Mouse (Mus musculus) left cerebral cortex, adult 2 months (tissue): ENCODE results near the gene Frat1. TPM values are rescaled to one million over a fixed set of nuclear protein-coding genes. Genes with fewer than 3 reads are reported as not detected.

Source experiments
- DNase-seq, 2 experiments: peaks; one replicate each; pipeline ENCODE4 v3.0.0; 2021 to 2022; ENCODE audit warnings: low spot score in 2 of 2, mixed read lengths in 1 of 2; ENCODE audit errors: extremely low spot score in 1 of 2
- H3K27ac ChIP-seq: fragments of 200-600 bp; 2 replicates; pipeline ENCODE4 v1.8.1; 2022
- H3K4me3 ChIP-seq: fragments of 200-600 bp; 2 replicates; pipeline ENCODE4 v1.8.1; 2022
- CTCF ChIP-seq: fragments of 200-600 bp; IDR thresholded peaks from 2 replicates; pipeline ENCODE4 v1.8.1; 2022; ENCODE audit warnings: antibody characterized with exemption, mild to moderate bottlenecking, moderate library complexity
- intact Hi-C: fragments of 180-260 bp; cut with DNase I; formaldehyde crosslinking; loops from one replicate; pipeline ENCODE4 v1.15.1; 2025
- total RNA-seq, 2 experiments: library from RNA; stranded (reverse); gene quantifications; 2 replicates each; pipeline ENCODE4 v1.2.3; 2021

Gene Frat1
- total RNA-seq, 2 experiments from 2014 or later, result 14.5 to 17.7 TPM

DNA sequence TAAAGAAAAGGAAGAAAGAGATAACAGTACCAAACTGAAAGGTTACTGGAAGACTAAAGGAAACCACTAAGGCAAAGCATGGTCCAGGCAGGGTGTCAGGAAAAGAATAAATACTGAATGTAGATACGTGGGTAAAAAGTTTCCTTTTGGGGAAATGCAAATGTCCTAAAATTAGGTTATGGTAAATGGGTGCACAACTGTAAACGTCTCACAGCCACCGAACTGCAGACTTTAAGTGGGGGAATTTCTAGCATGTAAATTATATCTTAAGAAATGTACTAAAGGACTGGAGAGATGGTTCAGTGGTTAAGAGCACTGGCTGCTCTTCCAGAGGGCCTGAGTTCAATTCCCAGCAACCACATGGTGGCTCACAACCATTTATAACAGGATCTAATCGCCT is 11.0 kb upstream of the Frat1 start:
- no peak for TF ChIP-seq CTCF
- Histone ChIP-seq H3K4me3 (no peak overlapping the region), H3K27ac (no peak overlapping the region)
- DNase-seq, result no peak
- intact Hi-C loops, result no loop called here

- DNase-seq, result no peak
- Histone ChIP-seq H3K4me3 (no peak overlapping the region), H3K27ac (no peak overlapping the region)
- TF ChIP-seq CTCF, result no peak
- intact Hi-C loops, result no loop called here
These were observed 8.3 kb upstream of the Frat1 start for GRCm38 (mm10) chr19:41821436-41821835.

DNA sequence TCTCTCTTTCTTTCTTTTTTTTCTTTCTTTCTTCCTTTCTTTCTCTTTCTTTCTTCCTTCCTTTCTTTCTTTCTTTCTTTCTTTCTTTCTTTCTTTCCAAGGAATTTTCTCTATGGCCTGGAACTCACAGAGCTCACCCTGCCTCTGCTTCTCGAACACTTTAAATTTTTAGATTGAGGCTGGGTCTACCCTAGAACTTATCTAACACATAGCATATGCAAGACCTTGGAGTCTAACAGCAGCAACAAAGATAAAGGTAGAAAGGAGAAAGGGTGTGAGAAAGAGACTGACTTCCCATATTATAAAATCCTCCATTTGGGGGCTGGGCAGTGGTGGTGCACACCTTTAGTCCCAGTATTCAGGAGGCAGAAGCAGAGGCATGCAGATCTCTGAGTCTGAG is 7.2 kb upstream of the Frat1 start:
- DNase-seq, result no peak
- no peak for TF ChIP-seq CTCF
- no peak overlapping the region for H3K27ac ChIP-seq
- intact Hi-C loops, result no loop called here
- no peak overlapping the region for H3K4me3 ChIP-seq

DNA sequence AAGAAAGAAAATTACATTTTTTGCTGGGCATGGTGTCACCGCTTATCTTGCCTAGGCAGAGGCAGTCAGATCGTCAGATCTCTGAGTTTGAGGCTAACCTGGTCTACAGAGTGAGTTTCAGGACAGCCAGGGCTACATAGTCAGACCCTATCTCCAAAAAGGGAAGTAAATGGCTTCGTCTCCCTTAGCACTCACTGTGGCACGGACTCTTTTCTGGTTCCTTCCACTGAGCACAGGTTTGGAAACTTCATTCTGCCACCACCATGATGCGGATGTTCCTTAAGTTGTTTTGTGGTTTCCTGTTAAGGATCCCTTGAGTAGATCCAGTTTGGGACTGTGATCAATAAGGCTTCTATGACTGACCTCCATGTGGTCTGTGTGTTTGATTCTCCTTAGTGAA is 4.8 kb upstream of the Frat1 start:
- Histone ChIP-seq H3K4me3 (no peak overlapping the region), H3K27ac (no peak overlapping the region)
- no peak for DNase-seq
- TF ChIP-seq CTCF, result no peak
- intact Hi-C loops, result no loop called here

DNA sequence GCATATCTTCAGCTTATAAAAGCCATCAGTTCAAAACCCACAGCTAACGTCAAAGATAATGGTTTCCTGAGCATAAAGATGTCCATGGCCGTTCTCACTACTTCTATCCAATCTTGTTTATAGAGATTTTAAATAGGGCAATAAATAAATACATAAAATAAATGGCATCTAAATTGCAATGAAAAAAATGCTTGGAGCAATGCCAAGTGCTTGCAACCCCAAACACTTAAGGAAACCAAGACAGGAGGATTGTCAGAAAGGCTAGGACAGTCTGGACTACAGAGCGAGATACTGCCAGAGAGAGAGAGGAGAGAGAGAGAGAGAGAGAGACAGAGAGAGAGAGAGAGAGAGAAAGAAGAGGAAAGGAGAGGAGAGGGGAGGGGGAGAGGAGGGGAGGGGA is 3.2 kb upstream of the Frat1 start:
- H3K27ac ChIP-seq, result no peak overlapping the region
- no peak for TF ChIP-seq CTCF
- no peak for DNase-seq
- no peak overlapping the region for H3K4me3 ChIP-seq
- intact Hi-C loops, result no loop called here

- DNase-seq, result no peak
- H3K4me3 ChIP-seq, result peak overlapping the region; percentile 76
- intact Hi-C loops, result no loop called here
- H3K27ac ChIP-seq, result peak overlapping the region; percentile 96
- TF ChIP-seq CTCF, result no peak
These were observed 829 bp upstream of the Frat1 start for GRCm38 (mm10) chr19:41828941-41829340.

DNA sequence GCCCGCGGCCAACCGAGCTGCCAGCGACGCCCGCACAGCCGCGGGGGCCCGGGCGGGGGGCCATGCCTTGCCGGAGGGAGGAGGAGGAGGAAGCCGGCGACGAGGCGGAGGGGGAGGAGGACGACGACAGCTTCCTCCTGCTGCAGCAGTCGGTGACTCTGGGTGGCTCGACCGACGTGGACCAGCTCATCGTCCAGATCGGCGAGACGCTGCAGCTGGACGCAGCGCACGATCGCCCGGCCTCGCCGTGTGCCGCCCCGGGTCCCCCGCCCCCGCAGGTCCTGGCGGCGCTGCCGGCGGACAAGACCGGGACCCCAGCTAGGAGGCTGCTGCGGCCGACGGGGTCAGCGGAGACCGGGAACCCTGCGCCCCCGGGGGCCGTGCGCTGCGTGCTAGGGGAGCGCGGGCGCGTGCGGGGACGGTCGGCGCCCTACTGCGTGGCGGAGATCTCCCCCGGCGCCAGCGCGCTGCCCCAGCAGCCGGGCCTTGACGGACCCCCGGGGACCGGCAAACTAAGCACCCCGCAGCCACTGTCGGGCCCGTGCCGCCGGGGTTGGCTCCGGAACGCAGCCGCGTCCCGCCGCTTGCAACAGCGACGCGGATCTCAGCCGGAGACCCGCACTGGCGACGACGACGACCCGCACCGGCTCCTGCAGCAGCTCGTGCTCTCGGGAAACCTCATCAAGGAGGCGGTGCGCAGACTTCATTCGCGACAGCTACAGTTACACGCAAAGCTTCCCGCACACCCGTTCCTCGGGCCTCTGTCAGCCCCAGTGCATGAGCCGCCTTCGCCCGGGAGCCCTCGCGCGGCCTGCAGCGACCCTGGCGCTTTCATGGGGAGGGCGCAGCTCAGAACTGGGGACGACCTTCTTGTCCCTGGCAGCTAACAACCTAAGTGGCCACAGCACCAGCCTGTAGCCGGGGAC is 599 bp downstream of the Frat1 start:
- intact Hi-C loops, result loop anchor here (2.0 kb wide), 1 partner anchor 16 kb away; no protein-coding TSS in a partner anchor

DNA sequence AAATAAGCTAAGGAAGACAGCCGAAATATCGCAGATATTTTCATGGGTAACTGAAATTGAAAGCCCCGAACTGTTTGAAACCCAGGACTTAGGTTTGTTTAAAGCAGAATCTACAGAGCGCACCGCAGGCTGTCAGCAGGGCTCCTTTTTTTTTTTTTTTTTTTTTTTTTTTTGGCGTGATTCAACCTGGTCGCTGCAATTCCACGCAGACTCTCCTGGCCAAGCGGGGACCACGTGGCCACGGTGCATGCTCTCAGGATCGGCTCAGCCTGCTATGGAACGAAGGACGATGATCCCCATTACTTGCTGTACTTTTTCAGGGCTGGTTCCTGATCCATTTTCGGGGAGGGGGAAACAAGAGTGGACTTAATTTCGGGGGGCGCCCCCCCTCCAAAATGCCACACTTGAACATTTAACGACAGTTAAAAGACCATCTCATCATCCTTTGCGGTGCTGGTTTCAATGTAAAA is 1.4 kb downstream of the Frat1 start:
- DNase-seq, result peak; percentile 39 to 54
- no peak for TF ChIP-seq CTCF
- peak overlapping the region; percentile 96 for H3K27ac ChIP-seq
- intact Hi-C loops, result loop anchor here (2.0 kb wide), 1 partner anchor 16 kb away; no protein-coding TSS in a partner anchor
- peak overlapping the region; percentile 76 for H3K4me3 ChIP-seq

More for the DNA sequence above, 599 bp downstream of the Frat1 start:
- H3K27ac ChIP-seq, result peak overlapping the region; percentile 96
- peak; percentile 49 to 54 for DNase-seq
- TF ChIP-seq CTCF, result no peak; the same call in 1 of the 2 replicates
- peak overlapping the region; percentile 76 for H3K4me3 ChIP-seq

DNA sequence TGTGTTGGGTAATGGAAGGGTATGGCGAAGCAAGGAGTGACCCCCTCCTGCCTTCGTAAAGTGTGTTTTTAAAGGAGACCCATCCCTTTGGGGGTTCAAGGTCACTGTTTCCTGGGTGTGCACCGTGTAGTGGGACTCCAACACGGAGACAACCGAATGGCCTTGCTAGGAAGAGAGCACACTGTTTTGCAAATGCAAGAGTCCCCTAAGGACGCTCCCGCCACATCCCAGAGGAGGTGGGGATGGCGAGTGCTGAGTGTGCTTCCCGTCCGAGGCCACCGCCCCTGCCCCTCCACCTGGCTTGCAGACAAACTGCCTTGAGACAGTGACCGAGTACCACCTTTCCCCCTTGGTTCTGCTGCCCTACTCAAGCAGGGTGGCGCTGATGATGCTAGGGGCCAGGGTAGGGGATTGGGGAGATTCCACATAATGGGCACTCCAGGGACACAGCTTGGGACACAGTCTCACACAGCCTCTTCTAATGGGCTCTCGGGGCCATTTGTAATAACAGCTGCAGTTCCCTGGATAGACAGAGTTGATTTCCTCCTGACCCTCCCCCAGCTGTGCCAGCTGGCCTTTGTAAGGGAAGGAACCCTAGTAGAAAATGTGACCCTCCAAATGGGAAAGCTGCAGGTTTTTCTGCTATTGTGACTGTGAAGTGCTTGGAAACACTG is 2.1 kb downstream of the Frat1 start:
- intact Hi-C loops, result loop anchor here (2.0 kb wide), 1 partner anchor 15 kb away; no protein-coding TSS in a partner anchor
- DNase-seq, result no peak
- TF ChIP-seq CTCF, result no peak
- H3K27ac ChIP-seq, result no peak overlapping the region
- peak overlapping the region; percentile 76 for H3K4me3 ChIP-seq

DNA sequence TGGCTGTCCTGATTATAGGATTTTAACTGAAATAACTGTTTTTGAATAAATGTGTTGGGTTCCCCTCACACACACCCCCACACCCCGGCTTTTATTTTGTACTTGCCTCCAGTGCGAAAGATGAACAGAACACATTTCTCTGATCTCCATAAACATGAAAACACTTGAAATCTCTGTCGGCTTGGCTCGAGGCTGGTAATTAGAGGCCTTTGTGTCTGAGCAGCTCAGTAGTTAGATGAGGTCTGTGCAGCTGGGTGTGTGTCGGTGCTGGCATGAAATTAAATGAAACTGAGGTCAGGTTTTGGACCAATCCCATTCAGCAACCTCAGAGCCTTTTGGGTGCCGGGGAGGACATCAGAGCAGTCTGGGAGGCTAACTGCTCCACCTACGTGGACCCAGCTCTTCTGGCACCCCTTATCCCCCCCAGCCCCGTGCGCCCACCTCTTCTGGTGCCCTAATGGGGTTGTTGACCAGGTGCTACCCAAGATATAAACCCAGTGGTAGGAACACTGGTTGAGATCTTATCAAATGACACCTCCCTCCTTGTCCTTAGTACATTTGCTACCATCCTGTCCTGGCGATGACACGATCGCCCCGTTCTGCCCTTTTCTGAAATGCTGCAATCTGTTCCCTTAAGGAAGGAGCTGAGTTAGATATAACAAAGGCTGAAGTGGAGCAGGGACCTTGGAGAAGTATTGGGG is 2.9 kb downstream of the Frat1 start:
- intact Hi-C loops, result no loop called here
- Histone ChIP-seq H3K27ac (no peak overlapping the region), H3K4me3 (no peak overlapping the region)
- DNase-seq, result no peak
- TF ChIP-seq CTCF, result no peak

DNA sequence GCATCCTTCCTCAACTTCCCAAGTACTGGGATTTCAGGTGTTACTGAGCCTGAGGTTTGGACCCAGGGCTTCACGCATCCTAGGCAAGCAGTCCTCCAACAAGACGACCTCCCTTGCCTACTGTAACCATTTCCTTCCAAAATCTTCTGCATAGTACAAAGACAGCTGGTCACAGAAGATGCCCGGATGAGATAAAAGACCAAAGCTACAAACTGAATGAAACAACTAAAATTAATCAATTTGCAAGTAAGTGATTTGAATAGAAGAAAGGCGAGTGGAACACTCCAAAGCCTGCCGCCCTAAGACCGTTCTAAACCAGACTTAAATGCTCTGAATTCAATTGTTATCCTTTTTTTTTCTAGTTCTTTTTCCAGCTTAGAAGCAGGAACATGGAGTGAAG is 5.6 kb downstream of the Frat1 start:
- DNase-seq, result no peak
- no peak for TF ChIP-seq CTCF
- Histone ChIP-seq H3K27ac (no peak overlapping the region), H3K4me3 (no peak overlapping the region)
- intact Hi-C loops, result no loop called here
